Mouse (Mus musculus): ENCODE results near the gene Spag9.

Spag9 gene

DNA sequence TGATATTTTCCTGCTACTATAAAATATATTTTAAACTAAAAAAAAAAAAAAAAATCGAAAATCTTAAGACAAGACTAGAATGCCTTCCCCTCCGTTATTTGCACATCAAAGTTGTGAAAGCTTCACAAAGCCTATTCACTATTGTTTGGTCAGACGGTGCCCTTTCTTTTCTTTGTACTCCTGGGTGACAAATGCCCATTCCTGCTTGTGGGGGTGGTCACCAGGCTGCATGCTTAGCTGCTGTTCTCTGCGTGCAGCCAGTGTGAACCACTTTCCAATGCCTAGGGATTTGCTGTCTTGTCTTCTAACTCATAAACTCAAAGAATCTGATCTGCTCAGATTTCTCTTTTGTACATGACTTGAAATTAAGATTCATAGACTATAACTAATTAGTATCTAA lies 49.1 kb downstream of the Spag9 start:
- no peak for DNase-seq (ENCODE audit: low read depth in 2 of 2, low spot score in 2 of 2)

DNA sequence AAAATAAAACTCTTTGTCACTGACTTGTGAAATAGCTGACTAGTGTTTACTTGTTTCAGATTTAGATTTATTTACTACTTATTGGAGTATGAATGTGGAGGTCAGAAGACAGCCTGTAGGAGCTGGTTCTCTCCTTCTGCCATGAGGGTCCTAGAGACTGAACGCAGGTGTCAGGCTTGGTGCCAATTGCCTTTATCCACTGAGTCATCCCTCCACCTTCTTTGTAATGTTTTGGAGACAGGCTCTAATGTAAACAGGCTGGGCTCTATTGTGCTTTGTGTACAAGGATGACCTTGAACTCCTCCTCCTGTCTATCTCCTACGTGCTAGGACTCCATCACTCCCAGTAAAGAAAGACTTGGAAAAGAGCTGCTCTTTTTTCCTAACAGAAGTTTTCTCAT lies 51.4 kb downstream of the Spag9 start:
- no peak for DNase-seq (ENCODE audit: low read depth in 2 of 2, low spot score in 2 of 2)

- no peak for DNase-seq (ENCODE audit: low read depth in 2 of 2, low spot score in 2 of 2)
Measured at GRCm38 (mm10) chr11:94054176-94054575, 58.3 kb downstream of the Spag9 start.

DNA sequence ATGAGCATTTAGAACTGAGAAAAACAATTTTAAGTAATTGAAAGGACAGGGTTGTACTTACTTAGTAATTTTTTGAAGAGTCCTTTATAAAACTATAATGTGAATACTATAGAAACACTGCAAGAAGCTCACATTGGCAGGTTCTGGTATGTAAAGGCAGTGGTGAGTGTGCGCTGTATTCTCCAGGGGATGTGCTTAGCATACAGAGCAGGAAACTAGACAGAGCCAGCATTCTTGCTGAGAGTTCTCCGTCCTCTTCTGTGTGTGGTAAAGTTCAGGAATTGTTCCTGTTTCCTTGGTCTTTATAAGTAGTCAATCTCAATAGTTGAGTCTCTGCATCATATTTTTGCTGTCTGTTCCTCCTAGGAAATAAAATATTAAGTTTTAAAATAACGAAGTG lies 59.0 kb downstream of the Spag9 start:
- DNase-seq (ENCODE audit: low read depth in 2 of 2, low spot score in 2 of 2), result no peak

DNA sequence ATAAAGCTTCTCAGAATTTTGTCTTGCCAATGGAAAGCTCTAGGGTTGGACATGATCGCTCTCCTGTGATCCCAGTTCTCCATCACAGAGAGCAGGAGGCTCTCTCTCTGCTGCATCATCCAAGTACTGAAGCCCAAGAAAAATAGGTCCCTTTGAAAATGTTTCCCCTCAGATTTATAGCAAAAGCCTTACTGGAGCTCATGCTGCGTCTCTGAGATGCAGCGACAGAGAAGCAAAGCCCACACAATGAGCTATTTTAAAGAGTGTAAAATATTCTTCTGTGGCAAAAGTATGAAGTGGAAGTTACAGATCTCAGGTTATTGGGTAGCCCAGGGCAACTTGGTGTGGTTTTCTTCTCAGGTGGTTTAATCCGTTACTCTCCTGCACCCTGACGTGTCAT lies 68.0 kb downstream of the Spag9 start:
- no peak for DNase-seq (ENCODE audit: low read depth in 2 of 2, low spot score in 2 of 2)

GRCm38 (mm10) chr11:94070455-94070854 lies 74.6 kb downstream of the Spag9 start:
- DNase-seq (ENCODE audit: low read depth in 2 of 2, low spot score in 2 of 2), result no peak

- no peak for DNase-seq (ENCODE audit: low read depth in 2 of 2, low spot score in 2 of 2)
Measured at GRCm38 (mm10) chr11:94073283-94073682, 77.4 kb downstream of the Spag9 start.

DNA sequence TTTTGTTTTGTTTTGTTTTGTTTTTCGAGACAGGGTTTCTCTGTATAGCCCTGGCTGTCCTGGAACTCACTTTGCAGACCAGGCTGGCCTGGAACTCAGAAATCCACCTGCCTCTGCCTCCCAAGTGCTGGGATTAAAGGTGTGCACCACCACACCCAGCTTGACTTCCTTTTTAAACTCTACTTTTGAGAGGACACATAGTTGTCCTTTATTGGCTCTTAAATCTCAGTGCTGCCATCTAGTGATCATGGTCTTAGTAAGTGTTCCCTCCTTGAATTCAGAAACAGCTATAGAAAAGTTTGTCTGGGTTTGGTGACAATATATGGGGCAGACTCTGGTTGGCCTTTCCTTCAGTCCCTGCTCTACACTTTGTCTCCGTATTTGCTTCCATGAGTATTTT lies 91.1 kb downstream of the Spag9 start:
- DNase-seq (ENCODE audit: low read depth in 2 of 2, low spot score in 2 of 2), result peak; percentile 26 to 60

DNA sequence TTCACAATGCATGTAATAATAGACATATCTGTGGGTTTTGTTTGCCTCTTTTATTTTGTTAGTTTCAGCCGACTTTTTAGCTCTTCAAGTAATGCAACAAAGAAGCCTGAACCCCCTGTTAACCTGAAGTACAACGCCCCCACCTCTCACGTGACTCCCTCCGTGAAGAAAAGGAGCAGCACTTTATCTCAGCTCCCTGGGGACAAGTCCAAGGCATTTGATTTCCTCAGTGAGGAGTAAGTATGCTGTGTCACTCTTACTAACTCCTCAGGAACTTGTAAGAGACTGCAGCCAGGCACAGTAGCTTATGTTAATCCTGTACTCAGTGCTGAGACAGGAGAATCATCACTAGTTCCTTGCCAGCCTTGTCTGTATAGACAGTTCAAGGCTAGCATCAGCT lies 94.6 kb downstream of the Spag9 start:
- DNase-seq (ENCODE audit: low read depth in 2 of 2, low spot score in 2 of 2), result no peak

- no peak for DNase-seq (ENCODE audit: low read depth in 2 of 2, low spot score in 2 of 2)
Measured at GRCm38 (mm10) chr11:94097489-94097888, 101.6 kb downstream of the Spag9 start.

DNA sequence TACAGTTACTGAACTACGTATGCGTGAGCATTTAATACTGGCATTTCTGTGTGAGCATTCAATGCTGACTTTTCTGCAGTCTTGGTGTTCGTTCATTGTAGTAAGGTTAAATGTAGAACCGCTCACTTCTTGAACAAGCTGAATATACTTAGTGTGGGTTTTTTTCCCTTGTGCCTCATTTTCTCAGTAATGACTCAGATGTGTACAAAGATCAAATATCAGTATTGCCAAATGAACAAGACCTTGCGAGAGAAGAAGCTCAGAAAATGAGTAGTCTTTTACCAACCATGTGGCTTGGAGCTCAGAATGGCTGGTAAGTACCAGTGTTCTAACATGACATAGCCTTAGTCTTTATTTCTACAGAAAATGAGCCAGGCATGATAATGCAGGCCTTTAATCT lies 102.9 kb downstream of the Spag9 start:
- no peak for DNase-seq (ENCODE audit: low read depth in 2 of 2, low spot score in 2 of 2)

GRCm38 (mm10) chr11:94113795-94114194 lies 117.9 kb downstream of the Spag9 start:
- no peak for DNase-seq (ENCODE audit: low read depth in 2 of 2, low spot score in 2 of 2)

- no peak for DNase-seq (ENCODE audit: low read depth in 2 of 2, low spot score in 2 of 2)
Measured at GRCm38 (mm10) chr11:94115408-94115807, 119.5 kb downstream of the Spag9 start.

- DNase-seq (ENCODE audit: low read depth in 2 of 2, low spot score in 2 of 2), result no peak
Measured at GRCm38 (mm10) chr11:94116655-94117054, 120.8 kb downstream of the Spag9 start.

DNA sequence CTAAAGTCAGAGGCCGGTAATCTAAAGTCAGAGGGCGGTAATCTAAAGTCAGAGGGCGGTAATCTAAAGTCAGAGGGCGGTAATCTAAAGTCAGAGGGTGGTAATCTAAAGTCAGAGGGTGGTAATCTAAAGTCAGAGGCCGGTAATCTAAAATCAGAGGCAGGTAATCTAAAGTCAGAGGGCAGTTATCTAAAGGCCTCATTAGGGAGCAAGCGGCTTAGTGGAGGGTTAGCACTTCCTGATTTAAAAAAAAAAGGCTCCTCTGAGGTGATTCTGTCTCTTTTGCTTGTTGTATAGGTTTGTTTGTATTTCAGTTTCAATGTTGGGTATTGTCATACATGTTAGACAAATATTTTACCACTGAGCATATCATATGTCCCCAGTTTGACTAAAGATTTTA lies 121.9 kb downstream of the Spag9 start:
- DNase-seq (ENCODE audit: low read depth in 2 of 2, low spot score in 2 of 2), result no peak

GRCm38 (mm10) chr11:94118612-94119011 lies 122.7 kb downstream of the Spag9 start:
- DNase-seq (ENCODE audit: low read depth in 2 of 2, low spot score in 2 of 2), result no peak

DNA sequence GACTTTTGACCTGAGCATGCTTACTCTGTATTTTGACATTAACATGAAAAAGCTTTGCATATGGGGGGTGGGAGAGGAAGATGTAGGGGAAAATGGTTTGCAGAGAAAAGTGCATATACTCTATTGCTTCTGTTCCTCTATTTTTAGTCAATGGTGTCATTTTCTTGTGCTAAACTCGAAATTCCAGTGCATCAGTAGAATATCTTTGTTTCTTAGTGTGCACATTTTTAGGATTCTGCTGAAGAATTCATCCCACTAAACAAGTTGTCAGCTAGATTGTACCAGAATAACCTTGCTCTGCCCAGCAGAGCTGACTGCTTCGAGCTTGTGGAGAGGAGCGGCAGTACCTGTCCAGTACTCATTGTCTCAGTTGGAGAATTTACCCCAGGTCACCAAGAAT lies 124.8 kb downstream of the Spag9 start:
- DNase-seq (ENCODE audit: low read depth in 2 of 2, low spot score in 2 of 2), result no peak

DNA sequence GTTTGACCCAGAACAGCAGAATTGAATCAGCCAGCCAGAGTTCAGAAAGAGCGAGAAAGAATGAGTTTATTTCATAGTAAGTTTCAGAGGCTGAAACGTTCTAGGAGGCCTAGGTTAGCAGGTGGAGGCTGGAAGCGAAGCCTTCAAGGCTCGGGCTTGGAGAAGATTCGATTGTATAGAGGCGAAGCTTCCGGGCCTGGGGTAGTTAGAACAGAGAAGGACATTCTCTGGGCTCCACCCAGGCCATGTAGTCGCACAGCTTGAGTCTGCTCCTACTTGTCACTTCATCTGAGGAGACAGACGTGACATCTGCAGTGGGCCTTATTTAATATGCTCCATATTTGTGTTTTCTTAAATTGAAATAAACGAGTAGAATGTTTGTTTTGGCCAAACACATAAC lies 125.6 kb downstream of the Spag9 start:
- no peak for DNase-seq (ENCODE audit: low read depth in 2 of 2, low spot score in 2 of 2)

DNA sequence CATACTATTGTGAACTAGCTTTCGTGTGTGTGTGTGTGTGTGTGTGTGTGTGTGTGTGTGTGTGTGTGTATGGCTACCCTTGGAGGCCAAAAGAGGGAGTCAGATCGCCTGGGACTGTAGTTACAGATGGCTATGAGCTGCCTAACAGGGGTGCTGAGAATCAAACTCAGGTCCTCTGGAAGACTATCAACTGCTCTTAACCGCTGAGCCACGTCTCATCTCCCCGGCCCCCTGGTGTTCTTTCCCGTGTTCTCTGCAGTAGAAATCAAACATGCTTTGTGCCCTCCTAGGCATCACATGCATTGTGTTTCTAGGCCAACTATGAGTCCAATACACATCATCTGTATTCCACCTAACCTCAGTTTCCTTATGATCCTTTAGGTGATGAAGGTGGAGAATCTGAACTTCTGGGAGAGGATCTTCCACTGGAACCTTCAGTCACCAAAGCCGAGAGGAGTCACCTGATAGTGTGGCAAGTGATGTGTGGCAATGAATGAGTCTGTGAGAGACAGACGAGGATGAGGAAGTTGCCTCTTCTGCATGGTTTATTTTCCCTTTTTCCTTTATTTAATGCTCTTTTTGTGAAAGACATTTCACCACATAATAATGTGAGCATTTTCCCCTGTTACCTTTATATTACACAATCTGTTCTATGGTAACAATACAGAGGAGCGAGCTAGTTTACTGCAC lies 126.6 kb downstream of the Spag9 start:
- DNase-seq (ENCODE audit: low read depth in 2 of 2, low spot score in 2 of 2), result no peak

DNA sequence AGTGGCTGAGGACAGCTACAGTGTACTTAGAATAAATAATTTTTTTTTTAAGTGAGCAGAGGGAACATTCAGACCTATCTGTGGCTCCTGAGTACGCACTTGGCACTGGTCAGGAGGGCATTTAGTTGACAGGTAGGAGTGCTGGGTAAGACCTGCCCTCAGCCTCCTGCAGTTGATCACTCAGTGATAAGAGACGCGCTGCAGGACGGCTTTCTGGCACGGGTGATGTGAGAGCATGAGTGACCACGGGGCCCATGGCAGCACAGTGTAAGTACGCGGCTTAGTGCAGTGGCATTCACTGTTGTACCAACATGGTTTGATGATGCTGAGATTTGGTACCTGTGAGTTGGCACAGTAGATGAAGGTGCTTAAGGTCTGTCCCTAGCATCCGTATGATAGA lies 130.8 kb downstream of the Spag9 start:
- no peak for DNase-seq (ENCODE audit: low read depth in 2 of 2, low spot score in 2 of 2)

DNA sequence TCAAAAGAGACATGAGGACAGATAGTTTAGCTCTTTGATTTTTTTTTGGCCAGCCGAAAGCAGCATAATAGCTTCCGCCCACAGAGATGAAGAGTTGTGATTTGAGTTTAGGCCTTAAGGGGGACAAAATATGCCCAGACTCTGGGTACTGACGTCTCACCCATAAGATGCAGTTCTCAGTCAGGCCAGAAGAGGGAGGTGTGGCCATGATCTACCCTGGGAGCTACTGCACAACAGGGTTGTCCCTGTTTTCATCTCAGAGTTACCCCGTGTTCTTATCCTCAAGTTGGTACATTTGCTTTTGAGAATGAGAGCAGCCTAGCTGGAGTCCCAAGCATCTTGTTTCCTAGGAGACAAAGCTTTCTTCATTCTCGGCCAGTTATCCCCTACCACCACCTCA lies 132.1 kb downstream of the Spag9 start:
- peak; percentile 73 to 90 for DNase-seq (ENCODE audit: low read depth in 2 of 2, low spot score in 2 of 2)

DNA sequence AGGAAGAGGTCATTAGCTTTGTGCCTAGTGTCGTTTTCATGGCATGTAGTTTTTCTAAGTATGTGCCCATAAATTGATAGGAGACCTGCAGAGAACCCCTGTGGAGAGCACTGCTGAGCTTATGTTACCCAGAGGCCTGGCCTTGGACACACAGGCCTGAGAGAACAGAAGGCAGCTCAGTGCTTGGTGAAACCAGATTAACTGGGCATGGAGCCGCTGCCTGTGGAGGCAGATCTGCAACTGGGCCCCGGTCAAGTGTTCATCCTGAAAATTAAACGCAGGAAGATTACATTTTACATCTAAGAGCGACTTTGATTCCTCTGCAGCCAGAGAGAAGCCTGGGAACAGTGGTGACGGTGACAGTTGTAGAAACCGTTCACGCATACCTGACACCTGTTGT lies 132.6 kb downstream of the Spag9 start:
- no peak for DNase-seq (ENCODE audit: low read depth in 2 of 2, low spot score in 2 of 2)

- peak; percentile 47 to 48 for DNase-seq (ENCODE audit: low read depth in 2 of 2, low spot score in 2 of 2)
Measured at GRCm38 (mm10) chr11:94129261-94130059, 133.6 kb downstream of the Spag9 start.

All from CD8-positive naive resting alpha-beta T cell, adult 2 months (primary cell).